Mouse (Mus musculus) adrenal gland, postnatal 25 days (tissue): ENCODE data around the gene Sowahc. TPM values are rescaled to one million over a fixed set of nuclear protein-coding genes. Genes with fewer than 3 reads are reported as not detected.
A peak's percentile ranks its signal among the peaks of the same experiment; 100 is the strongest.

Source experiments
- DNase-seq: peaks from one replicate; pipeline ENCODE4 v3.0.0; 2021; ENCODE audit warnings: mixed read lengths
- total RNA-seq: library from RNA; stranded (reverse); gene quantifications from 2 replicates; pipeline ENCODE4 v1.2.3, GENCODE M21; 2021

Sowahc gene
- total RNA-seq, 1 experiment from 2014 or later = 29.1 TPM

- no peak for DNase-seq
These were observed 31.9 kb downstream of the Sowahc start for GRCm38 (mm10) chr10:59253541-59254079.

GRCm38 (mm10) chr10:59256533-59256932 is 34.8 kb downstream of the Sowahc start:
- DNase-seq = no peak

GRCm38 (mm10) chr10:59259572-59259971 is 37.8 kb downstream of the Sowahc start:
- DNase-seq = no peak

- DNase-seq = no peak
These were observed 39.9 kb downstream of the Sowahc start for GRCm38 (mm10) chr10:59261603-59262002.

GRCm38 (mm10) chr10:59262021-59262420 is 40.3 kb downstream of the Sowahc start:
- DNase-seq = no peak

GRCm38 (mm10) chr10:59262979-59263378 is 41.2 kb downstream of the Sowahc start:
- no peak for DNase-seq

- DNase-seq = no peak
These were observed 43.3 kb downstream of the Sowahc start for GRCm38 (mm10) chr10:59265067-59265466.

- no peak for DNase-seq
These were observed 43.9 kb downstream of the Sowahc start for GRCm38 (mm10) chr10:59265674-59266073.

GRCm38 (mm10) chr10:59266097-59266496 is 44.3 kb downstream of the Sowahc start:
- DNase-seq = peak; percentile 83

- no peak for DNase-seq
These were observed 45.5 kb downstream of the Sowahc start for GRCm38 (mm10) chr10:59267275-59267674.

- DNase-seq = no peak
These were observed 46.4 kb downstream of the Sowahc start for GRCm38 (mm10) chr10:59268109-59268508.

GRCm38 (mm10) chr10:59268754-59269153 is 47.0 kb downstream of the Sowahc start:
- DNase-seq = no peak

GRCm38 (mm10) chr10:59275745-59276144 is 54.0 kb downstream of the Sowahc start:
- DNase-seq = no peak

Other genes starting within 250 kb of the Sowahc start
- 47.4 and 67.0 TPM in 2 replicates for gene Sept10, start 106 bp upstream of the Sowahc start, total RNA-seq
- 30.3 and 53.3 TPM in 2 replicates for gene P4ha1, start 101.3 kb downstream of the Sowahc start, total RNA-seq
- gene Gm10273, start 173.7 kb downstream of the Sowahc start, total RNA-seq = 23.4 and 50.5 TPM in 2 replicates
- gene Pla2g12b, start 181.7 kb downstream of the Sowahc start, total RNA-seq = 1.4 TPM in 1 of 2 replicates, not detected in the other
- 4.8 and 6.2 TPM in 2 replicates for gene Oit3, start 219.8 kb downstream of the Sowahc start, total RNA-seq